Mouse (Mus musculus) spleen, adult 10 weeks (tissue): ENCODE data around the gene Etfdh. TPM values are rescaled to one million over a fixed set of nuclear protein-coding genes. Genes with fewer than 3 reads are reported as not detected.

Experiments
- polyA plus RNA-seq: library from polyadenylated mRNA; stranded (reverse); fragments of 350-450 nt; fragmentation: Illumina TruSeq; extraction: RNeasy Lipid Tissue Mini Kit (QIAGEN cat#74804); gene quantifications from one replicate; pipeline ENCODE4 v1.2.3, GENCODE M21; 2015; ENCODE audit warnings: low replicate concordance; ENCODE audit not compliant: insufficient read depth

The Etfdh gene
- polyA plus RNA-seq, result 40.8 TPM

GRCm38 (mm10) chr3:79629416-79629730, at the start of gene Etfdh:
Etfdh (minus strand) TSS chr3:79629500.

GRCm38 (mm10) chr3:79628561-79629415, 512 bp downstream of the Etfdh start, which contains the start of gene 4930579G24Rik:
4930579G24Rik (plus strand) TSS chr3:79629079.

GRCm38 (mm10) chr3:79590863-79591792, 38.2 kb downstream of the Etfdh start, which contains the start of gene Ppid:
Ppid (plus strand) TSS chr3:79591342.

GRCm38 (mm10) chr3:79567703-79568362, 61.5 kb downstream of the Etfdh start, which contains the start of gene Fnip2:
Fnip2 (minus strand) TSS chr3:79567796.

Other genes starting within 250 kb of the Etfdh start
- 7.5 TPM for gene Fnip2, start 61.7 kb downstream of the Etfdh start, polyA plus RNA-seq
- 131 TPM for gene Ppid, start 38.2 kb downstream of the Etfdh start, polyA plus RNA-seq
- 3.8 TPM for gene 4930579G24Rik, start 421 bp downstream of the Etfdh start, polyA plus RNA-seq
- gene Rxfp1, start 108.4 kb upstream of the Etfdh start, polyA plus RNA-seq, result 2.3 TPM
- 1.0 TPM for gene Tmem144, start 223.3 kb upstream of the Etfdh start, polyA plus RNA-seq